Mouse (Mus musculus) lung, postnatal 25 days (tissue): ENCODE data around the gene Cmc1.

Experiments used
- DNase-seq: peaks from one replicate; pipeline ENCODE4 v3.0.0; 2022; ENCODE audit warnings: low spot score

Gene Cmc1

GRCm38 (mm10) chr9:118110360-118110710 lies 39.6 kb downstream of the Cmc1 start:
- DNase-seq = no peak

- DNase-seq = no peak
These were observed 40.1 kb downstream of the Cmc1 start for GRCm38 (mm10) chr9:118109697-118110359.

- no peak for DNase-seq
These were observed 41.4 kb downstream of the Cmc1 start for GRCm38 (mm10) chr9:118108527-118109011.

GRCm38 (mm10) chr9:118101802-118102201 lies 48.2 kb downstream of the Cmc1 start:
- no peak for DNase-seq

- DNase-seq = no peak
These were observed 49.5 kb downstream of the Cmc1 start for GRCm38 (mm10) chr9:118100484-118100883.

GRCm38 (mm10) chr9:118099395-118099794 lies 50.6 kb downstream of the Cmc1 start:
- DNase-seq = no peak

GRCm38 (mm10) chr9:118083834-118084233 lies 66.1 kb downstream of the Cmc1 start:
- DNase-seq = no peak

- no peak for DNase-seq
These were observed 67.2 kb downstream of the Cmc1 start for GRCm38 (mm10) chr9:118082575-118083431.

- peak; percentile 7 for DNase-seq
These were observed 76.6 kb downstream of the Cmc1 start for GRCm38 (mm10) chr9:118073358-118073757.

GRCm38 (mm10) chr9:118072101-118072500 lies 77.9 kb downstream of the Cmc1 start:
- DNase-seq = no peak

GRCm38 (mm10) chr9:118071337-118071736 lies 78.6 kb downstream of the Cmc1 start:
- no peak for DNase-seq

- no peak for DNase-seq
These were observed 79.5 kb downstream of the Cmc1 start for GRCm38 (mm10) chr9:118070442-118070841.

GRCm38 (mm10) chr9:118059101-118059500 lies 90.9 kb downstream of the Cmc1 start:
- DNase-seq = no peak

- DNase-seq = no peak
These were observed 96.7 kb downstream of the Cmc1 start for GRCm38 (mm10) chr9:118053286-118053685.

GRCm38 (mm10) chr9:118045011-118045533 lies 104.9 kb downstream of the Cmc1 start:
- no peak for DNase-seq

GRCm38 (mm10) chr9:118043581-118043980 lies 106.4 kb downstream of the Cmc1 start:
- DNase-seq = no peak

- no peak for DNase-seq
These were observed 107.2 kb downstream of the Cmc1 start for GRCm38 (mm10) chr9:118042738-118043137.

- DNase-seq = no peak
These were observed 108.3 kb downstream of the Cmc1 start for GRCm38 (mm10) chr9:118041646-118042045.

GRCm38 (mm10) chr9:118041022-118041400 lies 109.0 kb downstream of the Cmc1 start:
- DNase-seq = peak; percentile 39

- peak; percentile 98 for DNase-seq
These were observed 109.6 kb downstream of the Cmc1 start, which contains the start of gene Azi2 for GRCm38 (mm10) chr9:118040218-118041021. Gene Azi2 (plus strand): TSS chr9:118040499.

- DNase-seq = no peak
These were observed 115.0 kb downstream of the Cmc1 start for GRCm38 (mm10) chr9:118034990-118035389.

GRCm38 (mm10) chr9:118031694-118032093 lies 118.3 kb downstream of the Cmc1 start:
- DNase-seq = no peak
